Mouse (Mus musculus) thymus, adult 18-20 months (tissue): ENCODE measurements around the gene Prkcz.
"Not testable (repeated sequence)": the region's sequence is repeated elsewhere in the genome, so short reads cannot be mapped to it uniquely, and the experiment has no call there.

Experiments used
- DNase-seq, 2 experiments: peaks; one replicate each; pipeline ENCODE4 v3.0.0; 2022; ENCODE audit warnings: mixed read lengths in 2 of 2

The Prkcz gene

GRCm38 (mm10) chr4:155357601-155358000, 3.6 kb downstream of the Prkcz start:
- no peak for DNase-seq

GRCm38 (mm10) chr4:155356354-155356753, 4.8 kb downstream of the Prkcz start:
- DNase-seq, result no peak

DNA sequence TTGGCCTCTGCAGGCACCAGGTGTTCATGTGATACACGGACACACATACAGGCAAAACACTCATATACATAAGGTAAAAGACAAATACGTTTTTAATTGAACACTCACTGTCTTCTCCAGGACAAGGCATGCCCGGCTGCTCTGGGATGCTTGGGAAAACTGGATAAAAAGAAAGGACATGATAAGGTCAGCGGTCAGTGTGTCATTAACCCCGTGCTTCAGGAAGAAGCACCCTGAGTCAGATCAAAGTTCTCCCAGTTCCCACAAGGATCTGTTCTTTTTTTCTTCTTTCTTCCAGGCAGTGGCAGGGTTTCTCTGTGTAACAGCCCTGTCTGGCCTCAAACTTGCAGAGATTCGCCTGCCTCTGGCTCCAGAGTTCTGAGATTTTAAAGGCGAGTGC, 6.6 kb downstream of the Prkcz start:
- no peak for DNase-seq

- DNase-seq, result no peak
These were observed 7.1 kb downstream of the Prkcz start for GRCm38 (mm10) chr4:155354035-155354434.

GRCm38 (mm10) chr4:155352581-155352980, 8.6 kb downstream of the Prkcz start:
- peak in 1 of 2 experiments; percentile 61 for DNase-seq

DNA sequence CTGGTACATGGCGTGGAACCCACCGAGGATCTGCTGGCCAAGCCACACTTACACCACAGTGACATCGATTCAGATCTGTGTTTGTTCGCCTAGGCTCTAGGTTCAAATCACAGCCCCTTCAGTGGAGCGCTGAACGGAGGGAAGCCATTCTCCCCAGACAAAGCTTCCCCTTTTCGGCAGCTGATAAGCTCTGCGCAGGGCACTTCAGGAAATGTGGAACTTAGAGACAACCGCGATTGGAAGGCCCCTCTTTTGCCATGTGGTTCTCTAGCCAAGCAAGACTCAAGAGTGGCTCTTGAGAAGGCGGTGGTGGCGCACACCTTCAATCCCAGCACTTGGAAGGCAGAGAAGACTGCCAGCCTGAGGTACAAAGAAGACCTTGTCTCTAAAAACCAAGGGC, 14.8 kb downstream of the Prkcz start:
- DNase-seq, result no peak

DNA sequence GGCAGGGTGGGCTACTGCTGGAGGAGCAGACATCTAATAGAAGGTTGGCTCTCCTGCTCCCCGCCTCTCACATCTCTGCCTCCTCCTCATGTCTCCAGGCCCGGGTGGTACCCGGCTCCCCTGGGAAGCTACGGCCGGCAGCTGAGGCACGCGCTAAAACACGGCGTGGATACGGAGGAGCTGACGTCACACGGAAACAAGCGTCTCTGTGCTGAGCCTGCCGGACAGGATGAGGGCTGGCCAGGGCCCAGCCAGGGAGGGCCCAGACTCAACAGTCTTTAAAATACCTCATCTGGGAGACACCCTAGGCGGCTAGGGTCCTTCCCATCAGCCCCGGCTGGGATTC, 15.6 kb downstream of the Prkcz start:
- DNase-seq, result no peak

DNA sequence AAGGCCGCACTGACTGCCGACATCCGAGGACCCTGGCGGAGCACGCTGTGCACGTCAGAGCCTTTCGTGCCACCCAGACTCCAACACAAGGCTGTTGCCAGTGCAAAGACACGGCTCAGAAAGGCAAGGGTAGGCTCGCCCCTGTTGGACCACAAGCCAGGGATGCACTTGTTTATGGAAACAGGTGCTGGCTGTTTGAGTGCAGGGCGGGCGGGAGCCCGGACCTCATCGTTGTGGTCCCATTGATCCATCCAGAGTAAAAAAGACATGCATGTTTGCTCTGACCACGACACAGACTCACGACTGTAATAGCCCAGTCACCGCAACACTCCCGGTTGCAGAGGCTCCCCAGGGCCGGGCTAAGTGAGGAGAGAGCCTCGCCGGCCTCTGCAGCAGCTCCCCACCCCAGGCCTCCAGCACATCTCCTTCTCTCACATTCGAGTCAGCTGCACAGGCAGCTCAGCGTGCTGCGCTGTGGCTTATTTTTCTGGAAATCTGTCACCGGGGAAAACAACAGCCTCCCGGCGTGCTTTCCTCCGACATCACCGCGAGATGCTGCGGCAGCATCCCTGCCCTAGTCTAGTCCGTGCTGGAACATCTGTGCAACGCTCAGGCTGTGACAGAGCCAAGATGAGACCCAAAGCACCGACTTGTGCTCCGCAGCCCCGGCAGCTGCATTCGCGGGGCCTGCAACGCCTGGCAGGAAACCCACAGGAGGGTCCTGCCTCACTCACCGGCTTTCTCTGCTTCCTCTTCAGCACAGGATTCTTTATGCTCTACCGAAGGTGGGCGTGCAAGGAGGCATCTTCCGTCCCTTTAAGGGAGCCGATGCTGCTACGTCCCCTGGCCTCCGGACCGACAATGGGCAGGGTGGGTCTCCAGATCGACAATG, 16.2 kb downstream of the Prkcz start:
- no peak for DNase-seq

DNA sequence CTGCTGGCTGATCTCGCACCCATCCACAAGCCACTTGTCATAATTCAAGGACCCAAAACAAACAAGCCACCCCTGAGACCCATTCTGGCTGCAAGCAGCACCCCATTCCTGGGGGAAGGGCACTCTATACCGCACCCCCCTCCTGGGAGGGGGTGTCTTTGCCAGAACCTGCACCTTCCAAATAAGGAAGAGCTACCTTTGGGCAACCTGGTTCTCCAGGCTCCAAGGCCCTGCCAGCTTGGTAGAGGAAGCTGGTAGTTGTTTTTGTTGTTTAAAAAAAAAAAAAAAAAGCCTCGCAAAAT, 16.9 kb downstream of the Prkcz start:
- no peak for DNase-seq

DNA sequence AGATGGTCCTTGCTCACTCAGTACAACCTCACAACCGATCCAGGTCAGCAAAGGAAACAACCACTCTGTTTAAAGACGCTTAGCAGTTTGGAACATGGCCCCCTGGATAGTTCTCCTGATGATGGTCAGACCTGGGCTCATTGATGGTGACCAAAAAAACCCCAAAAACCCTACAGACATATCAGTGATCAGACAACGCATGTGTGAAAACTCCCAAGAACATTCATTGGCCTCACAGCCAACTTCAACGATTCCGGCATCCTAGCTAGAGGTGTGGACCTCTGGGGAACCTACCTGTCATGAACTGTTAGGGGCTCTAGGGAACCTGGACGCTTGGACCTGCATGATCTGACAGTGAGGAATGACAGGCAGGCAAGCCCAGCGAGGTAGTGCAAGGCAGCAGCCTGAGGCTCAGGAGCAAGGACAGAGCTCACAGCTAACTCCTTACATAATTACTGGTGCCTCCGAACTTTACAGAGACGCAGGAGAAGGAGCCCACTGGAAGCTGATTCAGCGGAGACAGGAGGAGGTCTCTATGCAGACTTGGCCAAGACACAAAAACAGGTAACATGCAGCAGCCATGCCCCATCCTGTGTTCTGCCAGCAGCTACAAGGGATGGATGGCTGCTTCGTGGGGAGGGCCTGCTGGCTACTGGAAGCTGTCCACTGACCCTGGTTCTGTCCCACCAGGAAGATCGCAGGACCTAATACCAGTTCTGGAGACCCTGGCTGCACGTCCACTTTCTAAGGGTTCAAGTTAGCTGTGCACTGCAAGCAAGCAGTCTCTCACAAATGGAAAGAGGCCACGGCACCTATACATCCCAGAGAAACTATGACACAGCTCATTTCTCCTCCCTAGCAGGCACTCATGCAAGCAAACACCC, 17.5 kb downstream of the Prkcz start:
- no peak for DNase-seq

DNA sequence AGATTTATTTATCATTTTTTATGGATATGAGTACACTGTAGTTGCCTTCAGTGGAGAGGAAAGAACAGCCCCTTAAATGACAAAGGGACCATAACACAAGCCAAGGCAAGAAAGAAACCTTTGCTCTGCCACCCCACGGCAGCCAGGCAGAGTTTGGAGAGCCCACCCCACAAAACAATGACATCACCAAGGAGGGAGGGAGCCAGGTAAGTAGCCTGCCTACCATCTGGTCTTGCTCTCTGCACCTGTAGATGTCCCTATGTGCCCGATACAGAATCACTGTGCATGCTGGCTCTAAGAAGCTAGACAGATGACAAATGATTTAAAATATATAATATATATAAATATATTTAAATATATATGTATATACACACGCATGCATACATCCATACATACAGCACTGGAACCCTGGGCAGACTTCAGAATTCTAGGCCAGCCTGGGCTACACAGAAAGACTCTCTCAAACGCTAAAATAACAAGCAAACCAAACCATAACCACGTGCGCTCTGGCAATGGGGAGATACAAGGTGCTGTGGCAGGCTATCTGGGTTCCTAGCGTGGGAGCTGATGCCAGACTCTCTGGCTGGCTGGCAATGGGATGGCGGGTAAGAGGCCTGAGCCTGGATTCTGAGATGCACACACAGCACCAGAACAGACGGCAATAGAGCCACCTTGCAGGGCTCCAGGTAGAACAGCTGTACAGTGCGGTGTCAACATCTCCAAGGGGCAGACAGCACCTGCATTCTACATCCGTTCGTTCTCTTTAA, 24.7 kb downstream of the Prkcz start:
- DNase-seq, result no peak

DNA sequence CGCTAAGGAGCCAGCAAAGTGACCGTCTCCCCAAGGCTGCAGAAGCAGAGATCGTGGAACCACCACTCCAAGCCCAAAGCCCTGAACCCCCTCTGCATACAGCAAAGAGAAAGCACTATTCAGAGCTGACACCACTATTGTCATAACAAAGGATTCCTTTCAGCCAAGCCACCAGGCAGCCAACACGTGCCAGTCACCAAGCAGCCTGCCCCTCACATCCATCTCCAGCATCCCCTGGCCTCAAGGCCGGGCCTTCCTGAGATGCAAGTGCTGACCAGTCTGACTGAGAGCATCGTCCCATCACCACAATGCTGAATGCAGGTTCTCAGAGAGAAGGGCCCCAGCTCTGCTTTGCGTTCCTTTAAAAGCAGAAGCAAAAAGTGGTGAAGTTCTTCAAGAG, 28.9 kb downstream of the Prkcz start:
- DNase-seq, result no peak

DNA sequence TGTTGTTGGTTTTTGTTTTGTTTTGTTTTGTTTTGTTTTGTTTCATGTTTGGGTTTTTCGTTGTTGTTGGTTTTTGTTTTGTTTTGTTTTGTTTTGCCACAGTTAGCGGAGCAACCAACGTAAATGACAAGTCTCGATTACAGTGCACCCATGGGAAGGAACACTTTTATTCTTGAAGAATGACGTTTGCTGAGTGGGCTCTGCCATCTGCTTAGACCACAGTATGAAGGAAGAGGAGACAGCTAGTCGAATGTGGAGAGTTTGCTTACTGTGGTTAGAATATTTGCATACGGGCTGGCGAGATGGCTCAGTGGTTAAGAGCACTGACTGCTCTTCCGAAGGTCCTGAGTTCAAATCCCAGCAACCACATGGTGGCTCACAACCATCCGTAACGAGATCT, 32.8 kb downstream of the Prkcz start:
- DNase-seq, result not testable (repeated sequence)

DNA sequence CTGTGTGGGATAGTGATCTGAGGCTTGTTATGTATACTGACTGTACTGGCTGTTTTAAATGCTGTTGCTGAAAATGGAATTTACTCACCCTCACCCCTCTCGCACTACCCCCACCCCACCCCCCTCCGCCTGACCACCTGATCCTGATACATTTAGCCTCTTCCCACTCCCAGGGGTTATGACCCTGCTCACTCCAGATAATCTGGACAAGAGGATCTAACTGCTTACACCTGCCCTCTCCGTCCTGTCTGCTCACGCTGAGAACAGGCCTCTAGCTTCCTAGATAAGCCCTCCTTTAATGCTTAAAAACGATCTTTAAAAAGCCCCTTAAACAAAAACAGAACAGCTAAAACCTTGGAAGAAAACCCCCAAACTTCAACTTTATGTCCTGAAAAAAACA, 35.4 kb downstream of the Prkcz start:
- DNase-seq, result no peak

GRCm38 (mm10) chr4:155324511-155324910, 36.6 kb downstream of the Prkcz start:
- DNase-seq, result no peak

- no peak for DNase-seq
These were observed 37.9 kb downstream of the Prkcz start for GRCm38 (mm10) chr4:155323081-155323795.

- peak; percentile 7 to 19 for DNase-seq
These were observed 40.6 kb downstream of the Prkcz start for GRCm38 (mm10) chr4:155320281-155321244.

- DNase-seq, result no peak
These were observed 42.9 kb downstream of the Prkcz start for GRCm38 (mm10) chr4:155318266-155318665.

- no peak for DNase-seq
These were observed 46.1 kb downstream of the Prkcz start for GRCm38 (mm10) chr4:155315031-155315430.

- no peak for DNase-seq
These were observed 52.5 kb downstream of the Prkcz start for GRCm38 (mm10) chr4:155308679-155309078.

DNA sequence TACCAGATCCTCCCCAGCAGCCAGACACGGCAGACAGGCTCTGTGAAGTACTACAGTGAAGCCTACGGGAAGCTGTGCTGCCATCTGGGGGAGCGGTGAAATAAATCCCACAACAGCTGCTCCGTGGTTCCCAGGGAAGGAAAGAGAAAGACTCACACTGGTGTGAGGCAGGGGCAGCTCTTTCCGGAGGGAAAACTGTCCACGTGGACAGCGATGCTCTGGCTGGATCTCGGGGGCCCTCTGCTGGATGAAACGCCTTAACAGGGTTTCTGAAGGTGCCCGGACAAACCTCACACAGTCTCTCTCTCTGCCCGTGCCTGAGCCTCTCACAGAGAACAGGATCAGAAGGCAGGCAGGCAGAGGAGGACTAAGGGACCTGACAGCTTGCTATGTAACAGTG, 53.1 kb downstream of the Prkcz start:
- DNase-seq, result peak; percentile 11 to 13
